Mouse (Mus musculus): Measurements from ENCODE around the gene Mrpl24.

- TF ChIP-seq CTCF (IDR thresholded peaks at IDR 0.05; ENCODE audit: low read depth, low read length) (no peak), POLR2A (IDR thresholded peaks at IDR 0.05; ENCODE audit: borderline replicate concordance, low read depth, low read length) (no peak)
Observed at GRCm38 (mm10) chr3:87924996-87925395, 5.7 kb downstream of the Mrpl24 start.
